Mouse (Mus musculus) CH12F3 (cell line): ENCODE measurements around the gene Gm43064.

Source experiments
- in situ Hi-C: fragments of 300-500 bp; cut with MboI; formaldehyde crosslinking; loops from 2 replicates; pipeline ENCODE4 v1.14.3; 2020; ENCODE audit warnings: low sequenced_read_pairs

The Gm43064 gene

GRCm38 (mm10) chr3:103852565-103853299, 43.4 kb downstream of the Gm43064 start:
- in situ Hi-C loops, result no loop called here

GRCm38 (mm10) chr3:103853804-103854203, 44.4 kb downstream of the Gm43064 start:
- in situ Hi-C loops, result no loop called here

GRCm38 (mm10) chr3:103857036-103857805, 47.8 kb downstream of the Gm43064 start:
- in situ Hi-C loops, result no loop called here

GRCm38 (mm10) chr3:103857977-103858563, 48.7 kb downstream of the Gm43064 start:
- in situ Hi-C loops, result no loop called here

GRCm38 (mm10) chr3:103858881-103859801, 49.8 kb downstream of the Gm43064 start, which contains the start of gene Ptpn22:
Gene Ptpn22 (plus strand): TSS chr3:103859795.
- in situ Hi-C loops, result no loop called here

GRCm38 (mm10) chr3:103859851-103860391, 50.5 kb downstream of the Gm43064 start:
- in situ Hi-C loops, result no loop called here

GRCm38 (mm10) chr3:103862721-103863220, 53.4 kb downstream of the Gm43064 start:
- in situ Hi-C loops, result no loop called here

GRCm38 (mm10) chr3:103864200-103864599, 54.8 kb downstream of the Gm43064 start:
- in situ Hi-C loops, result no loop called here

- in situ Hi-C loops, result no loop called here
These were observed 58.1 kb downstream of the Gm43064 start for GRCm38 (mm10) chr3:103867424-103867971.

GRCm38 (mm10) chr3:103868008-103868407, 58.6 kb downstream of the Gm43064 start:
- in situ Hi-C loops, result no loop called here

- in situ Hi-C loops, result no loop called here
These were observed 63.3 kb downstream of the Gm43064 start for GRCm38 (mm10) chr3:103872663-103873098.

GRCm38 (mm10) chr3:103874329-103874728, 65.0 kb downstream of the Gm43064 start:
- in situ Hi-C loops, result no loop called here

- in situ Hi-C loops, result no loop called here
These were observed 76.6 kb downstream of the Gm43064 start for GRCm38 (mm10) chr3:103885946-103886345.

GRCm38 (mm10) chr3:103887581-103887980, 78.2 kb downstream of the Gm43064 start:
- in situ Hi-C loops, result no loop called here
